Mouse (Mus musculus): Measurements from ENCODE around the gene Iyd.
A peak's percentile ranks its signal among the peaks of the same experiment; 100 is the strongest.

Iyd gene

GRCm38 (mm10) chr10:3540003-3540827 lies at the start of gene Iyd:
Iyd (plus strand) TSS chr10:3540240.
- no peak for DNase-seq (ENCODE audit: low spot score in 2 of 2)

GRCm38 (mm10) chr10:3496791-3497190 lies 43.2 kb upstream of the Iyd start:
- no peak for DNase-seq (ENCODE audit: low spot score in 2 of 2)

GRCm38 (mm10) chr10:3500846-3501245 lies 39.2 kb upstream of the Iyd start:
- DNase-seq (ENCODE audit: low spot score in 2 of 2): peak in 1 of 2 experiments; percentile 15

- peak in 1 of 2 experiments; percentile 43 for DNase-seq (ENCODE audit: low spot score in 2 of 2)
Observed at GRCm38 (mm10) chr10:3507484-3508221, 32.4 kb upstream of the Iyd start.

- DNase-seq (ENCODE audit: low spot score in 2 of 2): no peak
Observed at GRCm38 (mm10) chr10:3508222-3508588, 31.8 kb upstream of the Iyd start.

- DNase-seq (ENCODE audit: low spot score in 2 of 2): no peak
Observed at GRCm38 (mm10) chr10:3508746-3509145, 31.3 kb upstream of the Iyd start.

GRCm38 (mm10) chr10:3509663-3510277 lies 30.3 kb upstream of the Iyd start:
- no peak for DNase-seq (ENCODE audit: low spot score in 2 of 2)

GRCm38 (mm10) chr10:3510486-3510885 lies 29.6 kb upstream of the Iyd start:
- DNase-seq (ENCODE audit: low spot score in 2 of 2): no peak

- no peak for DNase-seq (ENCODE audit: low spot score in 2 of 2)
Observed at GRCm38 (mm10) chr10:3511401-3511800, 28.6 kb upstream of the Iyd start.

GRCm38 (mm10) chr10:3512620-3513305 lies 27.3 kb upstream of the Iyd start:
- no peak for DNase-seq (ENCODE audit: low spot score in 2 of 2)

- no peak for DNase-seq (ENCODE audit: low spot score in 2 of 2)
Observed at GRCm38 (mm10) chr10:3513947-3514346, 26.1 kb upstream of the Iyd start.

- no peak for DNase-seq (ENCODE audit: low spot score in 2 of 2)
Observed at GRCm38 (mm10) chr10:3514634-3515033, 25.4 kb upstream of the Iyd start.

- no peak for DNase-seq (ENCODE audit: low spot score in 2 of 2)
Observed at GRCm38 (mm10) chr10:3516442-3516841, 23.6 kb upstream of the Iyd start.

- DNase-seq (ENCODE audit: low spot score in 2 of 2): peak; percentile 60 to 71
Observed at GRCm38 (mm10) chr10:3523044-3523793, 16.8 kb upstream of the Iyd start.

- no peak for DNase-seq (ENCODE audit: low spot score in 2 of 2)
Observed at GRCm38 (mm10) chr10:3524513-3524912, 15.5 kb upstream of the Iyd start.

GRCm38 (mm10) chr10:3525420-3526019 lies 14.5 kb upstream of the Iyd start:
- DNase-seq (ENCODE audit: low spot score in 2 of 2): peak; percentile 48 to 75

GRCm38 (mm10) chr10:3529807-3530206 lies 10.2 kb upstream of the Iyd start:
- no peak for DNase-seq (ENCODE audit: low spot score in 2 of 2)

GRCm38 (mm10) chr10:3530661-3531060 lies 9.4 kb upstream of the Iyd start:
- DNase-seq (ENCODE audit: low spot score in 2 of 2): no peak

- peak; percentile 21 to 50 for DNase-seq (ENCODE audit: low spot score in 2 of 2)
Observed at GRCm38 (mm10) chr10:3531375-3531774, 8.7 kb upstream of the Iyd start.

GRCm38 (mm10) chr10:3534445-3534844 lies 5.6 kb upstream of the Iyd start:
- no peak for DNase-seq (ENCODE audit: low spot score in 2 of 2)

- DNase-seq (ENCODE audit: low spot score in 2 of 2): no peak
Observed at GRCm38 (mm10) chr10:3536361-3536760, 3.7 kb upstream of the Iyd start.

Measured in heart, adult 9 months (tissue).